Mouse (Mus musculus): ENCODE data around the gene Sh3bp5l.
A peak's percentile ranks its signal among the peaks of the same experiment; 100 is the strongest.
"Not testable (repeated sequence)": the region's sequence is repeated elsewhere in the genome, so short reads cannot be mapped to it uniquely, and the experiment has no call there.

Sh3bp5l gene

GRCm38 (mm10) chr11:58322824-58323569 is 7.5 kb upstream of the Sh3bp5l start:
- DNase-seq (ENCODE audit: low spot score in 2 of 2), result peak; percentile 97 to 98

- DNase-seq (ENCODE audit: low spot score in 2 of 2), result no peak
These were observed 6.8 kb upstream of the Sh3bp5l start for GRCm38 (mm10) chr11:58323570-58324340.

DNA sequence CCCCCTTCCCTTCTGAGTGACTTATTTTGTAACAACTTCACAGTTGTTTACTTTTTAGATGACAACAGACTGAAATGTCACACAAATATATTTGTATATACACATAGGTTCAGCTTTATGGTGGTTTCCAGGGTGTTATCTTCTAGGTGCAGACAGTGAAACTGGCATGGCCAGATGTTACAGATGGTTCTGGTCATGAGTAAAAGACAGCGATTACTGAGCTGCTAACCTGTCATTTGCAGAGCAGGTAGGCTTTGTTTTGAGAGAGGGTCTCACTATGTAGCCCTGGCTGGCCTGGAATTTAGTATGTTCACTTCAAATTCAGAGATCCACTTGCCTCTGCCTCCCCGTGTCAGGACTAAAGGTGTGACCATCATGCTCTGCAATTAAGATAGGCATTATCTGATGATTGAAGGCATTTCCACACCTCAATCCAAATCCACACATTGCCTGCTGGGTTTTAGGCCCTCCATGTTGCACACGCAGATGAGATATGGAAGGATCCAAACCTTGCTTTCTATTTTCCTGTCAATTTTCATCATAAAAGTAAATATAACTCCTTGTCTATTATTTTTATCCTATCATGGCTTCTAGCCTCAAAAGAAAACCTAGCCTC is 5.8 kb upstream of the Sh3bp5l start:
- DNase-seq (ENCODE audit: low spot score in 2 of 2), result no peak

- DNase-seq (ENCODE audit: low spot score in 2 of 2), result no peak
These were observed 3.7 kb upstream of the Sh3bp5l start for GRCm38 (mm10) chr11:58326781-58327180.

GRCm38 (mm10) chr11:58329906-58330275 is 633 bp upstream of the Sh3bp5l start:
- DNase-seq (ENCODE audit: low spot score in 2 of 2), result no peak

- no peak for DNase-seq (ENCODE audit: low spot score in 2 of 2)
These were observed 598 bp downstream of the Sh3bp5l start for GRCm38 (mm10) chr11:58331149-58331495.

- no peak for DNase-seq (ENCODE audit: low spot score in 2 of 2)
These were observed 1.0 kb downstream of the Sh3bp5l start for GRCm38 (mm10) chr11:58331546-58331945.

- DNase-seq (ENCODE audit: low spot score in 2 of 2), result peak; percentile 31 to 65
These were observed 4.2 kb downstream of the Sh3bp5l start for GRCm38 (mm10) chr11:58334746-58335145.

GRCm38 (mm10) chr11:58346745-58347144 is 16.2 kb downstream of the Sh3bp5l start:
- DNase-seq (ENCODE audit: low spot score in 2 of 2), result no peak

DNA sequence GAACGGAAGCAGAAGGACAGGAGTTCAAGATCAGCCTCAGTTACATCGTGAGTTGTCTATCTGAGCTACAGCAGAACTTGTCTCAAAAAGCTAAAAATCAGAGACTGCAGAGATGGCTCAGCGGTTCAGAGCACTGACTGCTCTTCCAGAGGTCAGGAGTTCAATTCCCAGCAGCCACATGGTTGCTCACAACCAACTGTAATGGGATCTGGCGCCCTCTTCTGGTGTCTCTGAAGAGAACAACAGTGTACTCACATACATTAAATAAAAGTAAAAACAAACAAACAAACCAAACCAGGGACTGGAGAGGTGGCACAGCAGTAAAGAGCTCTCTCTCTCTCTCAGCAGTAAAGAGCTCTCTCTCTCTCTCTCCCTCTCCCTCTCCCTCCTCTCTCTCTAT is 20.1 kb downstream of the Sh3bp5l start:
- DNase-seq (ENCODE audit: low spot score in 2 of 2), result no peak

GRCm38 (mm10) chr11:58351179-58351578 is 20.7 kb downstream of the Sh3bp5l start:
- DNase-seq (ENCODE audit: low spot score in 2 of 2), result no peak

DNA sequence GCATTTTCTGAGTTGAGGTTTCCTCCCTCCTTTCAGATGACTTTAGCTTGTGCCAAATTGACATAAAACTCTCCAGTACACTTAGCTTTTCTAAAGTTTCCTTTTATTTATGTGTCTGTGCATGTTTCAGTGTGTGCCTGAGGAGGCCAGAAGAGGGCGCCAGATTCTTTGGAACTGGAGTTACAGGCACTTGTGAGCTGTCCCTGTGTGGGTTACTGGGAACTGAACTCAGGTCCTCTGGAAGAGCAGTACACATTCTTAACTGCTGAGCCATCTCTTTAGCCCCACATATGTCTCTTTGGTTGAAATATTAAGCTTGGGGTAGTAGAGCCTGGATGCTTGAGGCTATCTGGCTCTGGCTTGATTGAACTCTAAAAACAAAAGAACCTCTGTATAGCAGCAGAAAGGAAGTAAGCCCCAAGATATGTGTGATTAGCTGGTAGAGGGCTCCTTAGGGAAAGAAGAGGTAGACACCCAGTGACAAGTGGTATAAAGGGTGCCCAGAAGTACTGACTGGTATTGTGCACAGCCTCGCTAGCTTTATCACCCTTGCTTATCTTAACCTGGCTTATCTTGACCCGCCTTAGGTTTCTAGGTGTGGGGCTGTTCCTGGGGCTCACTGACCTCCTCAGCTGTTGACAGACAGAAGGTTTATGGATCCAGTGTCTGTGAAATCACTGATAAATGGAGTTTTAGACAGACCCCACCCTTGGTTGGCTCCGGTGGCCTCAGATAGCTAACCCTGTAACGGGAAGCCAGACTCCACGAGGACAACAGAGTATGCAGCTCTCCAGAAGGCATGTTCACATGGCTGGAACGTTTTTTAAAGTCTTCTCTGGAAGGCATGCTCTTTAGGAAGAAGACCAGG is 22.4 kb downstream of the Sh3bp5l start:
- no peak for DNase-seq (ENCODE audit: low spot score in 2 of 2)

DNA sequence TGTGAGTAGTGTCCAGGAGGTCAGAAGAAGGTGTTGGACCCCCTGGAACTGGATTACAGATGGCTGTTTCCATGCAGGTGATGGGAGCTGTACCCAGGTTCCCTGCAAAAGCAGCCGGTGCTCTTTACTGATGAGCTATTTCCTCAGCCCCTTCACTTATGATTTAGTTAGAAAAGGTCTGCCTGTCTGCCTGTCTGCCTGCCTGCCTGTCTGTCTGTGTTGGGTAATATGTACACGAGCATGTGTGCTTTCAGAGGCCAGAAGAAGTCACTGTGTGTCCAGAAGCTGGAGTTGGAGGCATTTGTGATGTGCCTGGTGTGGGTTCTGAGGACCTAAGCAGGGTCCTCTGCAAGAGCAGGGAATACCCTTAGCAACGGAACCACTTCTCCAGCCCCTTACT is 23.2 kb downstream of the Sh3bp5l start:
- DNase-seq (ENCODE audit: low spot score in 2 of 2), result no peak

DNA sequence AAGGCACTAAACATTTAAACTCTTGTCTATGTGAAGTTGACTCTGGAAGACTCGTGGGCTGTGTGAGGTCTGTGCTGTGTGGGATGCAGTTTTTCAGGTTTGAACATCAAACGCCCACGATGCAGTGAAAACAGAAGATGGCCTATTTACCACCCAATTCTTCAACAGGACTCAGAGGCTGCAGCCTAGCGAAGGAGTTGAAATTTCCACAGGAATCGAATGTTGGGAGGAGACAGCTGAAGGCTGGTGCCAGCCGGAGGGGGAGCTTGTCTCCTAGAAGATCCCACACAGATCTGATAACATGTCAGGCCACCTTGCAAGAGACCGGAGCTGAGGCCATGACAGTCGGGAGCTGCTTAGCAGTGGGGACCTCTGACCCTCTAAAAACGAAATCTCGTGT is 24.0 kb downstream of the Sh3bp5l start:
- no peak for DNase-seq (ENCODE audit: low spot score in 2 of 2)

DNA sequence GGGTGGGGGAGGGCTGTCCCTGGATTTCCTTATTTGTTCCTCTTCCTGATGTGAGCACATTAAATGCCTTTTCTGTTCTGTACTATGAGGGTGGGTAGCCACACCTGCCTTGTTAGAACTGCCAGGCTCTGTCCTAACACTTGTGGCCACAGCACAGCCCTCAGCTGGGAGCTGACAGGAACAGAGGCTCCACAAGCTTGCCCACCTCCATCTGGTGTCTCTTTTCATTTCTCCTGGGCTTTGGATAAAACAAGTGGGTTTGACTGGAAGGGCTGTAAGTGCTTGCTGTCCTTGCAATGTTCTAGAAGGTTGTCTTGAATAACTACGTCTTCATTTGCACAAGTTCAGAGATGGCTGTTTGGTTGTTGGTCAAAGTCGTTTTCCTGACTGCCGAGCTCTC is 24.4 kb downstream of the Sh3bp5l start:
- no peak for DNase-seq (ENCODE audit: low spot score in 2 of 2)

DNA sequence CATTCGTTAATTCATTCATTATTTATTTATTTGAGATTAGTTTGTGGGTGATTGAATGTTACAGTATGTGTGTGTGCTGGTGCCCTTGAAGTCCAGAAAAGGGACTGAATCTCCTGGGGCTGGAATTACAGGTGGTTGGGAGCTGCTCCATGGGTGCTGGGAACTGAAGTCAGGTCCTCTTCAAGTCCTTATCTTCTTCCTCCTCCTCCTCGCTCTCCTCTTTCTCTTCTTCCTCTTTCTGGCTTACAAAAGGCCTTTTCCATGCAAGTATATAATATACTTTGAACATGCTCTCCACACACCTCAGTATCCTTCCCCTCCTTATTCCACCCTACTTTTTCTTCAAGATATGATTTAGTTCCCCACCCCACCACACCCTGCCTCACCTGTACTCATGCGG is 26.5 kb downstream of the Sh3bp5l start:
- DNase-seq (ENCODE audit: low spot score in 2 of 2), result no peak

GRCm38 (mm10) chr11:58357844-58358534 is 27.5 kb downstream of the Sh3bp5l start:
- DNase-seq (ENCODE audit: low spot score in 2 of 2), result no peak

DNA sequence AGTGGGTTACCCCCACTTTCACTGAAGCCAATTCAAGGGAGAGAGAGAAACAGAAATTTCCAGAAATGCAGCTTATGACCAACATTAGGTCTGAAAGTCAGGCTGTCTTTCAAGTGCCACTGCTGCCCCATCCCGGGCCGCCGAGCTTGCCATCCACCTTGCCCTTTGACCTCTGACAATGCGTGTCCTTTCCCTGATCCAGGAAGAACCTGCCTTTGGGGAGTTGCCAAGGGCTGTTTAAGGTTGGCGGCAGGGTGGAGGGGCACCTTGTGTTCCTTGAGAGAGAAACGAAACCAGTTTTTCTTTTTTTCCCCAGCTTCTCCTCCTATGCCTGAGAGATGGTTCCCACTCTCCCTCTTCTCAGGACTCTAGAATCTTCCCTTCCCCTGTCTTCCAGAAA is 32.0 kb downstream of the Sh3bp5l start:
- DNase-seq (ENCODE audit: low spot score in 2 of 2), result not testable (repeated sequence)

DNA sequence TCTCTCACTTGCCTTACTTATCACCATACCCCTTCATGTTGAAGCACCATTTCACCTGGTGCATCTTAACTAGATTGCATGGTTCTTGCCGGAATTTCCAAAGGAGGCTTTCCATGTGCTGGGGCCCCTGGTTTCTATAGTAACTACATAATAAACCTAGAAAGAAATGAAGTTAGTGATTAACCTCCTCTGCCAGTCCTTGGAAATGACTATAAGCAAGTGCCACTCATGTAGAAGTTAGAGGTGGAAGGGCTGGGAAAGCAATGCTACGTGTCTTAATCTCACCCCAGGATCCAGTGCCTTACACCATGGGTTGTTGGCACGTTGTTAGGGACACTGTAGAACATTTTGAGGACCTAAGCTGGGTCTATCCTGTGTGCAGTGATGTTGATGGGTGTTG is 33.9 kb downstream of the Sh3bp5l start:
- no peak for DNase-seq (ENCODE audit: low spot score in 2 of 2)

- not testable (repeated sequence) for DNase-seq (ENCODE audit: low spot score in 2 of 2)
These were observed 35.7 kb downstream of the Sh3bp5l start for GRCm38 (mm10) chr11:58366191-58366590.

GRCm38 (mm10) chr11:58377273-58377672 is 46.7 kb downstream of the Sh3bp5l start:
- DNase-seq (ENCODE audit: low spot score in 2 of 2), result no peak
